ENCODE assay signal across 16 mouse cellular contexts in genomic region chr1:108548721-108549120, GRCm38 (mm10).
"Had no signal": no experiment of that assay in that cellular context is flagged by ENCODE, and none has a peak within 500 bp of the region (broad histone marks: within the 10 kb centered on the region; RNA-seq: fewer than 3 reads in every experiment).

No protein-coding gene starts in this region.

- H3K36me3 ChIP-seq: midbrain, embryonic 10.5 days; midbrain, embryonic 13.5 days; midbrain, embryonic 15.5 days; neural tube, embryonic 12.5 days; stomach, embryonic 15.5 days had no signal

- H3K4me2 ChIP-seq: lung, embryonic 14.5 days; midbrain, embryonic 13.5 days; midbrain, embryonic 15.5 days; neural tube, embryonic 12.5 days; stomach, embryonic 15.5 days had no signal

- ATAC-seq: midbrain, embryonic 13.5 days; midbrain, embryonic 15.5 days had no signal

- H3K27me3 ChIP-seq: midbrain, embryonic 13.5 days; midbrain, embryonic 15.5 days; neural tube, embryonic 12.5 days; stomach, embryonic 15.5 days had no signal

- H3K9ac ChIP-seq: lung, embryonic 14.5 days; midbrain, embryonic 13.5 days; midbrain, embryonic 15.5 days; neural tube, embryonic 12.5 days; stomach, embryonic 15.5 days had no signal

- H3K27ac ChIP-seq: midbrain, embryonic 10.5 days; midbrain, embryonic 13.5 days; midbrain, embryonic 15.5 days; neural tube, embryonic 12.5 days; stomach, embryonic 15.5 days; stomach, postnatal 0 days had no signal

- H3K4me3 ChIP-seq: midbrain, embryonic 10.5 days; midbrain, embryonic 13.5 days; midbrain, embryonic 15.5 days; neural tube, embryonic 12.5 days; stomach, embryonic 15.5 days had no signal

- H3K4me1 ChIP-seq: midbrain, embryonic 10.5 days; midbrain, embryonic 13.5 days; midbrain, embryonic 15.5 days; neural tube, embryonic 12.5 days; stomach, embryonic 15.5 days had no signal

- H3K9me3 ChIP-seq: midbrain, embryonic 10.5 days; midbrain, embryonic 13.5 days; midbrain, embryonic 15.5 days; neural tube, embryonic 12.5 days; stomach, embryonic 15.5 days had no signal

- DNase-seq: lung, adult 18-20 months; lung, embryonic 14.5 days; lung, postnatal 10 days; lung, postnatal 4 days; retina, postnatal 1 day; right cerebral cortex, adult 18-20 months; right cerebral cortex, postnatal 25 days; thymus, adult 2 months; thymus, postnatal 25 days; thymus, postnatal 4 days had no signal
